Mouse (Mus musculus): ENCODE measurements around the gene Trappc5. TPM values are rescaled to one million over a fixed set of nuclear protein-coding genes. Genes with fewer than 3 reads are reported as not detected.
A peak's percentile ranks its signal among the peaks of the same experiment; 100 is the strongest.

The Trappc5 gene
- polyA plus RNA-seq, 1 experiment from 2014 or later, result 34.0 TPM

DNA sequence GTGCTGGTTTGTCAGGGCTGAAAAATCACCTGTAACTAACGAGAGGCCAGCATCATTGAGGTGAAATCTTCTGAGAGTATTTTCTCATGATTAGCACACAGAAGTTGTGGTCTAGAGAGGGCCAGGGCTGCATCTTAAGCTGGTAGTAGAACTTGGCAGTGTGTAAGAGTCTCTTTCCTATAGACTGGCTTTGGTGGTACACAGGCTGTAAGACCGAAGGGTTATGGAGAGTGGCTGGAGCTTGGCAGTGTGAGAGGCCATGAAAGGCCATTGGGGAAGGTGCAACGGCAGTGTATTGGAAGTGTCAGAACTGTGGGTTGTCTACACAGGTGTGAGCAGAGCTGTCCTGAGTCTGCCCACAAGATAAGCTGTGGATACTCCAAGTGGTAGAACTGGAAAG is 34.2 kb downstream of the Trappc5 start:
- Histone ChIP-seq H3K9ac (ENCODE audit: low read length) (no peak overlapping the region), H3K27me3 (replicated peaks; ENCODE audit: control insufficient read depth, insufficient read depth, low read length) (no peaks in the 10 kb centered on the region), H3K4me3 (ENCODE audit: low read depth, low read length) (no peak overlapping the region), H3K27ac (ENCODE audit: low read depth) (no peak overlapping the region), H3K9me3 (ENCODE audit: control insufficient read depth, low read length) (no peaks in the 10 kb centered on the region), H3K4me1 (replicated peaks; ENCODE audit: control insufficient read depth, insufficient read depth, low read length) (no peaks in the 10 kb centered on the region), H3K4me2 (ENCODE audit: low read length) (no peak overlapping the region), H3K36me3 (ENCODE audit: control insufficient read depth, insufficient read depth, low read length) (no peaks in the 10 kb centered on the region)
- ATAC-seq (replicated peaks; ENCODE audit: low FRiP score, low TSS enrichment, low read depth) (no peak), DNase-seq (ENCODE audit: low spot score) (no peak)
- 85% methylated on average over 3 of the region's 3 CpGs for WGBS

DNA sequence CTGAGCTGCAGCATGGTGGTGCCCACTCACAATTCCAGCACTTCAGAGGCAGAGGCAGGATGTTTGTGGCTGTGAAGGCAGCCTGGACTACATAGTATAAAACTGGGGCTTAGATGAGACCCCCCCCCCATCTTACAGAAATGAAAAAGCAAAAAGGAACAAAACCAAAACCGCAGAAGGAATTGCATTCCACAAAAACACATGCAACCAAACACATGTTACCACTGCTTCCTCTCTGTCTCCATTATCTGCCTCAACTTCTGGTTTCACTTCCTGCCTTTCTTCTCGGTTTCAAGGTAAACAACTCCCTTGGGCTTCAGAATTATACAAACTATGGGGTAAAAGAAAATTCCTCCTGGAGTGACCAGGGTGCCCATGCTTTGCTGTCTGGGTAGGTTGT is 35.5 kb downstream of the Trappc5 start:
- Histone ChIP-seq H3K4me1 (replicated peaks; ENCODE audit: control insufficient read depth, insufficient read depth, low read length) (no peaks in the 10 kb centered on the region), H3K9me3 (ENCODE audit: control insufficient read depth, low read length) (no peaks in the 10 kb centered on the region), H3K4me3 (ENCODE audit: low read depth, low read length) (no peak overlapping the region), H3K27ac (ENCODE audit: low read depth) (no peak overlapping the region), H3K4me2 (ENCODE audit: low read length) (no peak overlapping the region), H3K36me3 (ENCODE audit: control insufficient read depth, insufficient read depth, low read length) (no peaks in the 10 kb centered on the region), H3K9ac (ENCODE audit: low read length) (no peak overlapping the region), H3K27me3 (replicated peaks; ENCODE audit: control insufficient read depth, insufficient read depth, low read length) (no peaks in the 10 kb centered on the region)
- whole genome bisulfite sequencing, result 50% methylated on average over 2 of the region's 2 CpGs
- DNase-seq (ENCODE audit: low spot score) (no peak), ATAC-seq (replicated peaks; ENCODE audit: low FRiP score, low TSS enrichment, low read depth) (no peak)

- DNase-seq (ENCODE audit: low spot score), result no peak
- no peak overlapping the region for H3K4me3 ChIP-seq (ENCODE audit: low read depth, low read length)
- H3K9me3 ChIP-seq (ENCODE audit: control insufficient read depth, low read length), result no peaks in the 10 kb centered on the region
- H3K27me3 ChIP-seq (replicated peaks; ENCODE audit: control insufficient read depth, insufficient read depth, low read length), result no peaks in the 10 kb centered on the region
- no peak overlapping the region for H3K4me2 ChIP-seq (ENCODE audit: low read length)
- no peak overlapping the region for H3K9ac ChIP-seq (ENCODE audit: low read length)
- H3K27ac ChIP-seq (ENCODE audit: low read depth), result no peak overlapping the region
- ATAC-seq (replicated peaks; ENCODE audit: low FRiP score, low TSS enrichment, low read depth), result no peak
- no peaks in the 10 kb centered on the region for H3K4me1 ChIP-seq (replicated peaks; ENCODE audit: control insufficient read depth, insufficient read depth, low read length)
- H3K36me3 ChIP-seq (ENCODE audit: control insufficient read depth, insufficient read depth, low read length), result no peaks in the 10 kb centered on the region
- WGBS, result 57% methylated on average over 12 of the region's 12 CpGs
Measured at GRCm38 (mm10) chr8:3717321-3717954, 41.3 kb downstream of the Trappc5 start.

DNA sequence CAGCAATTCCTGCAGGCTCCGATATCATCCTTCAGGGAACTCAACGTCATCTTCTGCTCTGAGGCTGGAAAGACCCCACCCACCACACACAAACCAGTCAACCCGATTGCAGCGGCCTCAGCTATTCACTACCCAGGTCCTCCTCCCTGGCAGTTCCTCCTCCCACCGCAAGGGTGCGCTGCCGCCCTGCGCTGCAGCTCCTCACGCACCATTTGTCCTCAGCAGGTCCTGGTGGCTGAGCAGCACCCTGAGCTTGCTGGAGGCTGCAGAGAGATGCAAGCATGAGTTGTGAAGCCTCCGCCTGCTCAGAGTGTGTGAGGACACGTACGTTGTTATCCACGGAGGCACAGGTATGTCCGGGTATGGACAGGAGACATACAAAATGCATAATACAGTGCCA is 42.5 kb downstream of the Trappc5 start:
- WGBS, result 13% methylated on average over 14 of the region's 14 CpGs
- H3K27me3 ChIP-seq (replicated peaks; ENCODE audit: control insufficient read depth, insufficient read depth, low read length), result no peaks in the 10 kb centered on the region
- H3K4me2 ChIP-seq (ENCODE audit: low read length), result no peak overlapping the region
- no peaks in the 10 kb centered on the region for H3K36me3 ChIP-seq (ENCODE audit: control insufficient read depth, insufficient read depth, low read length)
- H3K4me3 ChIP-seq (ENCODE audit: low read depth, low read length), result no peak overlapping the region
- ATAC-seq (replicated peaks; ENCODE audit: low FRiP score, low TSS enrichment, low read depth) (no peak; the same call in 1 of the 2 replicates), DNase-seq (ENCODE audit: low spot score) (peak; percentile 80)
- H3K4me1 ChIP-seq (replicated peaks; ENCODE audit: control insufficient read depth, insufficient read depth, low read length), result no peaks in the 10 kb centered on the region
- H3K27ac ChIP-seq (ENCODE audit: low read depth), result no peak overlapping the region
- no peaks in the 10 kb centered on the region for H3K9me3 ChIP-seq (ENCODE audit: control insufficient read depth, low read length)
- H3K9ac ChIP-seq (ENCODE audit: low read length), result no peak overlapping the region

GRCm38 (mm10) chr8:3720551-3720950 is 44.5 kb downstream of the Trappc5 start, which contains the start of gene Clec4g:
Gene Clec4g, minus strand, starts transcription at chr8:3720651.
- no peaks in the 10 kb centered on the region for H3K36me3 ChIP-seq (ENCODE audit: control insufficient read depth, insufficient read depth, low read length)
- no peaks in the 10 kb centered on the region for H3K4me1 ChIP-seq (replicated peaks; ENCODE audit: control insufficient read depth, insufficient read depth, low read length)
- no peaks in the 10 kb centered on the region for H3K9me3 ChIP-seq (ENCODE audit: control insufficient read depth, low read length)
- no peak within 1 kb of the TSS for H3K4me2 ChIP-seq (ENCODE audit: low read length)
- no peak within 1 kb of the TSS for H3K27ac ChIP-seq (ENCODE audit: low read depth)
- H3K27me3 ChIP-seq (replicated peaks; ENCODE audit: control insufficient read depth, insufficient read depth, low read length), result no peaks in the 10 kb centered on the region
- DNase-seq (ENCODE audit: low spot score) (no peak), ATAC-seq (replicated peaks; ENCODE audit: low FRiP score, low TSS enrichment, low read depth) (no peak)
- H3K9ac ChIP-seq (ENCODE audit: low read length), result no peak within 1 kb of the TSS
- WGBS, result 73% methylated on average over 5 of the region's 5 CpGs
- H3K4me3 ChIP-seq (ENCODE audit: low read depth, low read length), result no peak within 1 kb of the TSS

- WGBS, result 40% methylated on average over 1 of the region's 1 CpGs
- Histone ChIP-seq H3K9ac (ENCODE audit: low read length) (no peak overlapping the region), H3K4me1 (replicated peaks; ENCODE audit: control insufficient read depth, insufficient read depth, low read length) (no peaks in the 10 kb centered on the region), H3K4me2 (ENCODE audit: low read length) (no peak overlapping the region), H3K4me3 (ENCODE audit: low read depth, low read length) (no peak overlapping the region), H3K36me3 (ENCODE audit: control insufficient read depth, insufficient read depth, low read length) (no peaks in the 10 kb centered on the region), H3K9me3 (ENCODE audit: control insufficient read depth, low read length) (no peaks in the 10 kb centered on the region), H3K27ac (ENCODE audit: low read depth) (no peak overlapping the region), H3K27me3 (replicated peaks; ENCODE audit: control insufficient read depth, insufficient read depth, low read length) (no peaks in the 10 kb centered on the region)
- ATAC-seq (replicated peaks; ENCODE audit: low FRiP score, low TSS enrichment, low read depth) (no peak), DNase-seq (ENCODE audit: low spot score) (no peak)
Measured at GRCm38 (mm10) chr8:3721041-3721440, 44.9 kb downstream of the Trappc5 start.

Other genes starting within 250 kb of the Trappc5 start
- gene Pex11g, start 208.6 kb upstream of the Trappc5 start, polyA plus RNA-seq (2014; fragmentation: Nextera tagmentation; extraction: Ambion mirVana), result 4.2 and 5.1 TPM in 2 replicates
- 0.12 TPM in 1 of 2 replicates, not detected in the other for gene Tex45, start 205.4 kb upstream of the Trappc5 start, polyA plus RNA-seq (2014; fragmentation: Nextera tagmentation; extraction: Ambion mirVana)
- gene Zfp358, start 183.2 kb upstream of the Trappc5 start, polyA plus RNA-seq (2014; fragmentation: Nextera tagmentation; extraction: Ambion mirVana), result 20.6 and 22.7 TPM in 2 replicates
- gene Mcoln1, start 175.8 kb upstream of the Trappc5 start, polyA plus RNA-seq (2014; fragmentation: Nextera tagmentation; extraction: Ambion mirVana), result 37.3 and 41.8 TPM in 2 replicates
- 25.7 and 26.7 TPM in 2 replicates for gene Pnpla6, start 160.9 kb upstream of the Trappc5 start, polyA plus RNA-seq (2014; fragmentation: Nextera tagmentation; extraction: Ambion mirVana)
- gene C330021F23Rik, start 108.3 kb upstream of the Trappc5 start, polyA plus RNA-seq (2014; fragmentation: Nextera tagmentation; extraction: Ambion mirVana), result 3.8 and 4.5 TPM in 2 replicates
- 19.7 and 21.5 TPM in 2 replicates for gene Camsap3, start 89.0 kb upstream of the Trappc5 start, polyA plus RNA-seq (2014; fragmentation: Nextera tagmentation; extraction: Ambion mirVana)
- gene Xab2, start 55.0 kb upstream of the Trappc5 start, polyA plus RNA-seq (2014; fragmentation: Nextera tagmentation; extraction: Ambion mirVana), result 56.4 and 61.5 TPM in 2 replicates
- gene Pet100, start 54.8 kb upstream of the Trappc5 start, polyA plus RNA-seq (2014; fragmentation: Nextera tagmentation; extraction: Ambion mirVana), result 95.1 and 95.4 TPM in 2 replicates
- 0.12 TPM in 1 of 2 replicates, not detected in the other for gene Pcp2, start 50.8 kb upstream of the Trappc5 start, polyA plus RNA-seq (2014; fragmentation: Nextera tagmentation; extraction: Ambion mirVana)
- gene Stxbp2, start 45.3 kb upstream of the Trappc5 start, polyA plus RNA-seq (2014; fragmentation: Nextera tagmentation; extraction: Ambion mirVana), result 85.9 and 106 TPM in 2 replicates
- gene Retn, start 20.5 kb upstream of the Trappc5 start, polyA plus RNA-seq (2014; fragmentation: Nextera tagmentation; extraction: Ambion mirVana), result 0.22 TPM in 1 of 2 replicates, not detected in the other
- gene Mcemp1, start 10.5 kb upstream of the Trappc5 start, polyA plus RNA-seq (2014; fragmentation: Nextera tagmentation; extraction: Ambion mirVana), result 0.12 and 0.47 TPM in 2 replicates
- gene Fcor, start 3.9 kb upstream of the Trappc5 start, polyA plus RNA-seq (2014; fragmentation: Nextera tagmentation; extraction: Ambion mirVana), result 16.7 and 16.8 TPM in 2 replicates
- gene Fcer2a, start 17.9 kb downstream of the Trappc5 start, polyA plus RNA-seq (2014; fragmentation: Nextera tagmentation; extraction: Ambion mirVana), result 0.08 and 0.11 TPM in 2 replicates
- gene Clec4g, start 44.4 kb downstream of the Trappc5 start, polyA plus RNA-seq (2014; fragmentation: Nextera tagmentation; extraction: Ambion mirVana), result not detected in 2 replicates
- gene Cd209a, start 72.7 kb downstream of the Trappc5 start, polyA plus RNA-seq (2014; fragmentation: Nextera tagmentation; extraction: Ambion mirVana), result not detected in 2 replicates
- gene Cd209e, start 178.0 kb downstream of the Trappc5 start, polyA plus RNA-seq (2014; fragmentation: Nextera tagmentation; extraction: Ambion mirVana), result not detected in 2 replicates
- gene Cd209d, start 202.3 kb downstream of the Trappc5 start, polyA plus RNA-seq (2014; fragmentation: Nextera tagmentation; extraction: Ambion mirVana), result not detected in 2 replicates